Mouse (Mus musculus): ENCODE results near the gene Daam2. TPM values are rescaled to one million over a fixed set of nuclear protein-coding genes. Genes with fewer than 3 reads are reported as not detected.

The Daam2 gene
- total RNA-seq, 1 experiment, result 0.13 TPM

- H3K4me3 ChIP-seq (ENCODE audit: insufficient read depth in 1 of 2, low read depth in 1 of 2, low read length in 2 of 2, poor library complexity in 1 of 2, severe bottlenecking in 1 of 2), result no peak overlapping the region
- no peaks in the 10 kb centered on the region for H3K9me3 ChIP-seq (ENCODE audit: control insufficient read depth, insufficient read depth, low read depth, low read length)
- DNase-seq (ENCODE audit: low read depth, low spot score), result no peak
- H3K36me3 ChIP-seq (ENCODE audit: control insufficient read depth, insufficient read depth, low read length, poor library complexity, severe bottlenecking), result no peaks in the 10 kb centered on the region
- H3K4me1 ChIP-seq (ENCODE audit: control insufficient read depth in 2 of 2, insufficient read depth in 2 of 2, low read length in 2 of 2, poor library complexity in 1 of 2), result no peaks in the 10 kb centered on the region
- H3K27ac ChIP-seq (ENCODE audit: insufficient read depth, low read depth, low read length, poor library complexity, severe bottlenecking), result no peak overlapping the region
- no peak for TF ChIP-seq CHD2 (IDR thresholded peaks at IDR 0.05; ENCODE audit: low read depth, low read length)
- no peak for TF ChIP-seq ZNF384 (IDR thresholded peaks at IDR 0.05; ENCODE audit: low read depth, low read length)
- TF ChIP-seq HCFC1 (IDR thresholded peaks at IDR 0.05; ENCODE audit: borderline replicate concordance, insufficient read depth, low read length), result no peak
- TF ChIP-seq MAFK (IDR thresholded peaks at IDR 0.05; ENCODE audit: insufficient read depth, low read depth, low read length), result no peak
- TF ChIP-seq ZC3H11A (IDR thresholded peaks at IDR 0.05; ENCODE audit: borderline replicate concordance, low read depth, low read length), result no peak
- in situ Hi-C loops (cut with MboI; ENCODE audit: low sequenced_read_pairs in 2 of 2, unreplicated experiment in 2 of 2), result loop anchor here in 1 of 2 experiments (10.0 kb wide), 1 partner anchor 356 kb away; no protein-coding TSS in a partner anchor
- no peak overlapping the region for H3K9ac ChIP-seq (ENCODE audit: insufficient read depth, low read depth, low read length, poor library complexity, severe bottlenecking)
Measured at GRCm38 (mm10) chr17:49539204-49539603, 24.9 kb downstream of the Daam2 start.

GRCm38 (mm10) chr17:49535580-49535979, 28.6 kb downstream of the Daam2 start:
- in situ Hi-C loops (cut with MboI; ENCODE audit: low sequenced_read_pairs in 2 of 2, unreplicated experiment in 2 of 2), result loop anchor here in 1 of 2 experiments (10.0 kb wide), 1 partner anchor 359 kb away; no protein-coding TSS in a partner anchor
- H3K27ac ChIP-seq (ENCODE audit: insufficient read depth, low read depth, low read length, poor library complexity, severe bottlenecking), result no peak overlapping the region

GRCm38 (mm10) chr17:49534267-49534719, 29.9 kb downstream of the Daam2 start:
- H3K27ac ChIP-seq (ENCODE audit: insufficient read depth, low read depth, low read length, poor library complexity, severe bottlenecking), result no peak overlapping the region
- no peaks in the 10 kb centered on the region for H3K9me3 ChIP-seq (ENCODE audit: control insufficient read depth, insufficient read depth, low read depth, low read length)
- TF ChIP-seq MAFK (IDR thresholded peaks at IDR 0.05; ENCODE audit: insufficient read depth, low read depth, low read length) (no peak), CHD2 (IDR thresholded peaks at IDR 0.05; ENCODE audit: low read depth, low read length) (no peak)
- DNase-seq (ENCODE audit: low read depth, low spot score), result no peak
- in situ Hi-C loops (cut with MboI; ENCODE audit: low sequenced_read_pairs in 2 of 2, unreplicated experiment in 2 of 2), result loop anchor here in 1 of 2 experiments (10.0 kb wide), 1 partner anchor 361 kb away; no protein-coding TSS in a partner anchor
- H3K4me1 ChIP-seq (ENCODE audit: control insufficient read depth in 2 of 2, insufficient read depth in 2 of 2, low read length in 2 of 2, poor library complexity in 1 of 2), result no peaks in the 10 kb centered on the region
- H3K9ac ChIP-seq (ENCODE audit: insufficient read depth, low read depth, low read length, poor library complexity, severe bottlenecking), result no peak overlapping the region
- H3K4me3 ChIP-seq (ENCODE audit: insufficient read depth in 1 of 2, low read depth in 1 of 2, low read length in 2 of 2, poor library complexity in 1 of 2, severe bottlenecking in 1 of 2), result no peak overlapping the region
- no peaks in the 10 kb centered on the region for H3K36me3 ChIP-seq (ENCODE audit: control insufficient read depth, insufficient read depth, low read length, poor library complexity, severe bottlenecking)

More at GRCm38 (mm10) chr17:49535580-49535979, 28.6 kb downstream of the Daam2 start:
- no peak overlapping the region for H3K4me3 ChIP-seq (ENCODE audit: insufficient read depth in 1 of 2, low read depth in 1 of 2, low read length in 2 of 2, poor library complexity in 1 of 2, severe bottlenecking in 1 of 2)
- no peaks in the 10 kb centered on the region for H3K36me3 ChIP-seq (ENCODE audit: control insufficient read depth, insufficient read depth, low read length, poor library complexity, severe bottlenecking)
- no peaks in the 10 kb centered on the region for H3K9me3 ChIP-seq (ENCODE audit: control insufficient read depth, insufficient read depth, low read depth, low read length)
- no peak overlapping the region for H3K9ac ChIP-seq (ENCODE audit: insufficient read depth, low read depth, low read length, poor library complexity, severe bottlenecking)
- no peak for DNase-seq (ENCODE audit: low read depth, low spot score)
- TF ChIP-seq ZC3H11A (IDR thresholded peaks at IDR 0.05; ENCODE audit: borderline replicate concordance, low read depth, low read length) (no peak), HCFC1 (IDR thresholded peaks at IDR 0.05; ENCODE audit: borderline replicate concordance, insufficient read depth, low read length) (no peak), CHD2 (IDR thresholded peaks at IDR 0.05; ENCODE audit: low read depth, low read length) (no peak), MAFK (IDR thresholded peaks at IDR 0.05; ENCODE audit: insufficient read depth, low read depth, low read length) (no peak), ZNF384 (IDR thresholded peaks at IDR 0.05; ENCODE audit: low read depth, low read length) (no peak)
- H3K4me1 ChIP-seq (ENCODE audit: control insufficient read depth in 2 of 2, insufficient read depth in 2 of 2, low read length in 2 of 2, poor library complexity in 1 of 2), result no peaks in the 10 kb centered on the region

GRCm38 (mm10) chr17:49531661-49532060, 32.5 kb downstream of the Daam2 start:
- Histone ChIP-seq H3K27ac (ENCODE audit: insufficient read depth, low read depth, low read length, poor library complexity, severe bottlenecking) (no peak overlapping the region), H3K9me3 (ENCODE audit: control insufficient read depth, insufficient read depth, low read depth, low read length) (no peaks in the 10 kb centered on the region), H3K36me3 (ENCODE audit: control insufficient read depth, insufficient read depth, low read length, poor library complexity, severe bottlenecking) (no peaks in the 10 kb centered on the region), H3K4me3 (ENCODE audit: insufficient read depth in 1 of 2, low read depth in 1 of 2, low read length in 2 of 2, poor library complexity in 1 of 2, severe bottlenecking in 1 of 2) (no peak overlapping the region), H3K4me1 (ENCODE audit: control insufficient read depth in 2 of 2, insufficient read depth in 2 of 2, low read length in 2 of 2, poor library complexity in 1 of 2) (no peaks in the 10 kb centered on the region), H3K9ac (ENCODE audit: insufficient read depth, low read depth, low read length, poor library complexity, severe bottlenecking) (no peak overlapping the region)
- in situ Hi-C loops (cut with MboI; ENCODE audit: low sequenced_read_pairs in 2 of 2, unreplicated experiment in 2 of 2), result loop anchor here in 1 of 2 experiments (10.0 kb wide), 1 partner anchor 363 kb away; no protein-coding TSS in a partner anchor
- no peak for DNase-seq (ENCODE audit: low read depth, low spot score)
- TF ChIP-seq CHD2 (IDR thresholded peaks at IDR 0.05; ENCODE audit: low read depth, low read length) (no peak), HCFC1 (IDR thresholded peaks at IDR 0.05; ENCODE audit: borderline replicate concordance, insufficient read depth, low read length) (no peak), ZC3H11A (IDR thresholded peaks at IDR 0.05; ENCODE audit: borderline replicate concordance, low read depth, low read length) (no peak), MAFK (IDR thresholded peaks at IDR 0.05; ENCODE audit: insufficient read depth, low read depth, low read length) (no peak), ZNF384 (IDR thresholded peaks at IDR 0.05; ENCODE audit: low read depth, low read length) (no peak)
